Mouse (Mus musculus): ENCODE measurements at regions not wholly inside any gene's neighbourhood (a gene's known extent, or its start where the extent isn't known, plus 50 kb on each side); places are given as distances from the start of the nearest gene placed in this dataset.

- no peak for DNase-seq (ENCODE audit: low spot score)
Measured at GRCm38 (mm10) chr10:39218151-39218550, 54.6 kb upstream of the Ccn6 start.

GRCm38 (mm10) chr10:39216142-39216904 lies 52.7 kb upstream of the Ccn6 start:
- DNase-seq (ENCODE audit: low spot score) = no peak

DNA sequence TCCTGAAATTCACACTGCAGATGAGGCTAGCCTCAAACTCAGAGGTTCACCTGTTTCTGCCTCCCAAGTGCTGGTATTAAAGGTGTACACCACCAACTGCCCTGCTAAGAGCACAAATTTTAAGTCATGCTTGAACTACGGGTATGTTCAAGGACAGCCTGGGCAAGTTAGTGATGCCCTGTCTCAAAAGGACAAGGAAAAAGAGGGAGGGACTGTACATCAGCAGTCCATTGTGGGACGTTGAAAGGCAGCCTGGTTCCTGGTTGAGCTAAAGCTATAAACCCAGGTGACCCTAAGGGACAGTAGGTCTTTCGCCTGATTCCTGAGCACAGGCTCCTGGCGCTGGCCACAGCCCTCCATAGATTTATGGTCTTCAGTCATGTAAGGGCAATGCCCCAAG lies 51.0 kb upstream of the Ccn6 start:
- no peak for DNase-seq (ENCODE audit: low spot score)

Data from ovary, adult 18-20 months (tissue).